Mouse (Mus musculus): ENCODE measurements around the gene Zfp260. TPM values are rescaled to one million over a fixed set of nuclear protein-coding genes. Genes with fewer than 3 reads are reported as not detected.
A peak's percentile ranks its signal among the peaks of the same experiment; 100 is the strongest.
"Not testable (repeated sequence)": the region's sequence is repeated elsewhere in the genome, so short reads cannot be mapped to it uniquely, and the experiment has no call there.

The Zfp260 gene
- total RNA-seq (2021): 10 to 100 TPM; 64.8 to 75.6 TPM
- long read RNA-seq, experiment 1, full-length matches to known transcripts: 41 of 55 reads
- long read RNA-seq, experiment 1, partial matches to known transcripts: 8 of 55 reads
- long read RNA-seq, experiment 1, other reads (novel, unspliced or antisense): 6 of 55 reads
- long read RNA-seq, experiment 2, full-length matches to known transcripts: 35 of 41 reads
- long read RNA-seq, experiment 2, partial matches to known transcripts: 1 of 41 reads
- long read RNA-seq, experiment 2, other reads (novel, unspliced or antisense): 5 of 41 reads

GRCm38 (mm10) chr7:30094646-30095429, at the start of gene Zfp260:
Gene Zfp260 (plus strand): TSS chr7:30094777.
- peak; percentile 86 to 91 for DNase-seq (ENCODE audit: low spot score in 2 of 2)

GRCm38 (mm10) chr7:30048126-30048525, 46.5 kb upstream of the Zfp260 start:
- DNase-seq (ENCODE audit: low spot score in 2 of 2): no peak

- peak; percentile 95 to 97 for DNase-seq (ENCODE audit: low spot score in 2 of 2)
These were observed 43.6 kb upstream of the Zfp260 start, which contains the start of gene Zfp14 for GRCm38 (mm10) chr7:30050882-30051548. Gene Zfp14 (minus strand): TSS chr7:30051380.

GRCm38 (mm10) chr7:30053591-30053990, 41.0 kb upstream of the Zfp260 start:
- no peak for DNase-seq (ENCODE audit: low spot score in 2 of 2)

- DNase-seq (ENCODE audit: low spot score in 2 of 2): no peak
These were observed 34.2 kb upstream of the Zfp260 start for GRCm38 (mm10) chr7:30060341-30060740.

GRCm38 (mm10) chr7:30062478-30062877, 32.1 kb upstream of the Zfp260 start:
- no peak for DNase-seq (ENCODE audit: low spot score in 2 of 2)

GRCm38 (mm10) chr7:30064622-30065021, 30.0 kb upstream of the Zfp260 start:
- DNase-seq (ENCODE audit: low spot score in 2 of 2): no peak

- peak; percentile 78 to 87 for DNase-seq (ENCODE audit: low spot score in 2 of 2)
These were observed 22.2 kb upstream of the Zfp260 start, which contains the start of gene Zfp82 for GRCm38 (mm10) chr7:30072146-30073028. Gene Zfp82 (minus strand): TSS chr7:30072900.

GRCm38 (mm10) chr7:30086524-30086923, 8.1 kb upstream of the Zfp260 start:
- DNase-seq (ENCODE audit: low spot score in 2 of 2): peak; percentile 42 to 55

- no peak for DNase-seq (ENCODE audit: low spot score in 2 of 2)
These were observed 5.2 kb upstream of the Zfp260 start for GRCm38 (mm10) chr7:30089405-30089804.

GRCm38 (mm10) chr7:30090092-30090969, 4.2 kb upstream of the Zfp260 start, which contains the start of the genes Gm26920 and Zfp566:
Gene Gm26920 (minus strand): TSS chr7:30090410.
Gene Zfp566 (minus strand): TSS chr7:30090527.
- peak; percentile 95 to 96 for DNase-seq (ENCODE audit: low spot score in 2 of 2)

GRCm38 (mm10) chr7:30090970-30091585, 3.5 kb upstream of the Zfp260 start:
- no peak for DNase-seq (ENCODE audit: low spot score in 2 of 2)

- DNase-seq (ENCODE audit: low spot score in 2 of 2): no peak
These were observed 1.9 kb upstream of the Zfp260 start for GRCm38 (mm10) chr7:30092666-30093065.

GRCm38 (mm10) chr7:30093918-30094415, 610 bp upstream of the Zfp260 start:
- DNase-seq (ENCODE audit: low spot score in 2 of 2): no peak

- DNase-seq (ENCODE audit: low spot score in 2 of 2): no peak
These were observed 1.1 kb downstream of the Zfp260 start for GRCm38 (mm10) chr7:30095551-30096125.

- peak; percentile 77 to 84 for DNase-seq (ENCODE audit: low spot score in 2 of 2)
These were observed 4.7 kb downstream of the Zfp260 start for GRCm38 (mm10) chr7:30099297-30099696.

GRCm38 (mm10) chr7:30116076-30116475, 21.5 kb downstream of the Zfp260 start:
- no peak for DNase-seq (ENCODE audit: low spot score in 2 of 2)

GRCm38 (mm10) chr7:30117935-30118334, 23.4 kb downstream of the Zfp260 start:
- DNase-seq (ENCODE audit: low spot score in 2 of 2): not testable (repeated sequence)

Measured in left cerebral cortex, adult 18-20 months (tissue).